Mouse (Mus musculus) T-cell, adult 2 months (primary cell): ENCODE data around the gene Ywhaq.
A peak's percentile ranks its signal among the peaks of the same experiment; 100 is the strongest.

Experiments used
- DNase-seq: peaks from one replicate; pipeline ENCODE4 v3.0.0; 2022; ENCODE audit warnings: low spot score

The Ywhaq gene

GRCm38 (mm10) chr12:21409651-21410050 lies 7.8 kb downstream of the Ywhaq start:
- DNase-seq = peak; percentile 43

DNA sequence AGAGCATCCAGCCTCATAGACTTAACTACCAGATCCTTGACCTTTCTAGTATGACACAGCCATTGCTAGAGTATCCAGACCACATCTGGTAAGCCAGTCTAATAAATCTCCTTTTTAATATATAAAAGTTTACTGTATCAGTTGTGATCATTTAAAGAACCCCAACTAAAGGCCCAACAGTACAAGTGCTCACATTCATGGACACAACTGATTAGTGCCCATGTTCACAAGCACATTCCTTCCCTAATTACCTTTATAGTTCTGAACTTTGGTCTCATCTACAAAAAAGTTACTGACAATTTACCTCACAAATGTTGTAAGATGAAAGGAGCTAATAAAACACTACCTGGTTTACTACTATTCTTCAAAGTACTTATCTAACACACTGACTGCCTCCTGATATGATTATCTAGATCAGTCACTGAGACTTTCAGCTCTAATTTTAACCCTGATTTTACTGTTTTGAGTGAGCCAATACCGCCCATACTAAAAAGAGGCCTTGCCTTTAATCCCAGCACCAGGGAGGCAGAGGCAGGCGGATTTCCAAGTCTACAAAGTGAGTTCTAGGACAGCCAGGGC lies 8.6 kb downstream of the Ywhaq start:
- no peak for DNase-seq

DNA sequence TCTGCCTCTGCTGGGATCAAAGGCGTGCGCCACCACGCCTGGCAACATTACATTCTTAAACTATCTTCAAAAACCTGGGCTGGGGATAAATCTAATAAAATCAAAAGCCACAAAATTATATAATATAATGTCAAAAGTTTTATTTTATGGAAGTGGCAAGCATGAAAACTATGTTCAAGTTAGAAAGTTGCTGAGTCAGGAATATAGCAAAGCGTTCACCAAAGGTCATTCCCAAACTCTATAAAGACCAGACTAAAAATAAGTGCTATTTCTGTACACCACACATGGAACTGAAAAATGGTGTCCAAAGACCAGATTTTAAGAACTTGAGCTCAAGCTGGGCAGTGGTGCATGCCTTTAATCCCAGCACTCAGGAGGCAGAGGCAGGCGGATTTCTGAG lies 14.7 kb downstream of the Ywhaq start:
- no peak for DNase-seq

GRCm38 (mm10) chr12:21386201-21386600 lies 31.2 kb downstream of the Ywhaq start:
- no peak for DNase-seq

- peak; percentile 20 for DNase-seq
These were observed 38.6 kb downstream of the Ywhaq start for GRCm38 (mm10) chr12:21378765-21379346.

DNA sequence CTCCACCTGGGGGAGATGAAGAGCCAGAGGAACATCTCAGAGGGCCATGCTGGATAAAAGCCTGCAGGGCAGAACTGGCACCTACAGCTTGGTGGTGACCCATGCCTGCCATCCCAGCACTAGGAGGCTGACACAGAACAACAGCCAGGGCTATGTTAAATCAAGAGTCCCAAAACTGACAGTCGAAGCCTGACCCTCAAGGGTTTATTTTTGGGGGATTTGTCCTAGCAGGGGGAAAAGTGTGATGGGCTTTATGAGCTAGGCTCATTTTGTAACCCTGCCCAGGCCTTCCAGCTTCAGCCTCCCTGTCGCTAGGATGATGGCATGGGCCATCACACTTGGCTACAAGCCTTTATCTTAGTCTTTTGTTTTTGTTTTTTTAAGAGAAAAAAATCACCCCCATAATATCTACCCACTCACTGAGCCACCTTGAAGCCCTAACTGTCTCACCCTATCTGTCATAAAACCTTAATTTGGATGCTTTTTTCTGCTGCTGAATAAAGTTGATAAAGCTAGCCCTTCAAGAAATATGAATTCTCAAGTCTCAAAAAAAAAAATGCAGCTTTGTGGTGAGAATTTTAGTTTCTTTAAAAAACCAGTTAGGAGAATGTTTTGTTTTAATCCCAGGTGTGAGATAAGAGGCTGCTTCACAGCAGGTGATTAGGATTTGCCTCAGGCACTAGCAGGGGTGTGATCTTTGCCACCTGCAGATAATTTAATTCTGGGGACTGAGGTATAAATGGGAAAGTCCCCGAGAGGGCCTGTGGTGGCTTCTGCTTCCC lies 41.9 kb downstream of the Ywhaq start:
- no peak for DNase-seq

- no peak for DNase-seq
These were observed 43.5 kb downstream of the Ywhaq start for GRCm38 (mm10) chr12:21373820-21374475.

DNA sequence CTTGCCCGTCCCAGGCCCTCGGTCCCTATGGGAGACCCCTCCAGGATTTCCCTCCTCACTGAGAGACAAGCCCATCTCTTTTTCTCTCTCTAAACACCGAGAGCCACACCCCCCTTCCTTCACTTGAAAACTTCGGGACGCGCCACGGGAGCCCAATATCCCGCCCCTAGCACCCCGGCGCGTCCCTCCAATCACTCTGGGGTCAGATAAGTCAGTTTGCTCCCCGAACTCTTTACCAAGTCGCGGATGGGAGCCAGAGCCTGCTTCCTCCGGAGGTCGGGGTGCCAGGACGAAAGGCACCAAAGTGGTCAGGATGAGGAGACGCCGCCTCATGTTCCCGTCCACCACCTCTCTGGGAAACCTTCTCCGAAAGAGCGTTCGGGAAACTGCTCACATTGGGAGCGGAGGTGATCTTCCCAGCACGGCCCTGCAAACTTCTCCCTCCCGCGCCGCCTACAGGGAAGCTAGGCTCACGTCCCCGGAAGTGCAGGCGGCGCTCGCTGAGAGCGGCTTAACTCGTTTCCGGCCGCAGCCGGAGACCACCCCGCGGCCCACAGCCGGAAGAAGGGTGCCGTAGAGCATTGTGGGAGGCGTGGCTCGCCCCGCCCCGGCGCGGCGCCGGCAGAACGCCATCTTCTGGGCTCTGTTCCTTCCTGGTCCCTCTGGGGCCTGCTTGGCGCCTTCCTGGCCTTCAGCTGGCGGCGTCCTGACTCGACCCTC lies 44.2 kb downstream of the Ywhaq start, which contains the start of gene Adam17:
Gene Adam17, minus strand, starts transcription at position 533 of the 720 bp plus-strand sequence.
- peak; percentile 97 for DNase-seq

DNA sequence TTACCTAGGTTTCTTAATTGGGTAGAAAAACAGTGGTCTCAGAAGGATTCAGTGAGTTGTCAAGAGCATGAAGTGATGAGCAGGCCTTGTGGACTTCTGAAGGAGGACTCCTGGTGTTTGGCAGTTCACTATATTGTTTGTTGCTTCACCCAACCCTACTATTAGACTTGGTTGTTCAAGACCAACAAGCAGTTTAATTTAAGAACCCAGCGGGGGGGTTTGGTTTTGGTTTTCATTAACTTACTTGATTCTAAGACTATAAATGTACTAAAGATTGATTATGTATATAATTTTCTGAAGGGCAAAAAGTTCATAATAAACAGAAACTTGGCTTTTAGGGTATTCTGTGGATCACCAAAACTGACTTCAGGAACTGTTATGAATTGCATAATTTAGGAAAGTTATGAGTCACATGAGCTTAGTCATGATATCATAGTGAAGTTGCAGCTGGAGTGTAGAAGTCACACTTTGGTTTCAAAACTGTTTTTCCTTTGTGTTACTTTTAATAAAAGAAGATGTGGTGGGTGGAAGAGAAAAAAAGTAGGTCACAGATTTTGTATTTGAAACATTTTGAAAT lies 47.3 kb downstream of the Ywhaq start:
- no peak for DNase-seq

GRCm38 (mm10) chr12:21369087-21369410 lies 48.4 kb downstream of the Ywhaq start:
- no peak for DNase-seq

DNA sequence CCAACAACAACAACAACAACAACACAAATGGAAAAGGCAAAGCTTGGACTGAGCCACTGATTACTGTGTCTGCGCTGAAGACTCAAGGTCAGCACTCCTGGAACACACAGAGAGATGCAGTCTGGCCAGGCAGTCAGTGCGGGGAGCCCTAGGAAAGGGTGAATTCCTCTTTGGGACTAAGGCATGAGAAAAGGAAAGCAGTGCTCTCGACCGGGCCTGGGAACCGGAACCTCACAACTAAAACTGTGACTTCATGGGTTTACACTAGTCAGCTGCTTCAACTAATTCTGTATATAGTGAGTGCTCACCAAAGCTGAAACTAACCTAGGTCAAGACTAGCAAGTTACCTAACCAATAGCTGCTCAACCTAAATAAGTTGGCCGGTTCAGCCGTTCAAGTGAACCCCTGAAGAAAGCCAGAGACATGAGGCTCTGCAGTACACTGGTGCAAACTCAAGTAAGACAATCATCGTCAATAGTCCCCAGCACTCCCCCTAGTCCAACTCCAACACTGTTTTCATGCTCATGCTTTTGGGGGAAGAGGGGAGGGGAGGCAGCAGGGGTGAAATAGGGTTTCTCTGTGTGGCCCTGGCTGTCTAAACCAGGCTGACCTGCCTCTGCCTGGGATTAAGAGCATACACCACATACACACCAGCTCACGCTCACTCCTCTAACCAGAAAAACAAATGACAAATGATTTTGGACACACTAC lies 48.9 kb downstream of the Ywhaq start:
- no peak for DNase-seq

DNA sequence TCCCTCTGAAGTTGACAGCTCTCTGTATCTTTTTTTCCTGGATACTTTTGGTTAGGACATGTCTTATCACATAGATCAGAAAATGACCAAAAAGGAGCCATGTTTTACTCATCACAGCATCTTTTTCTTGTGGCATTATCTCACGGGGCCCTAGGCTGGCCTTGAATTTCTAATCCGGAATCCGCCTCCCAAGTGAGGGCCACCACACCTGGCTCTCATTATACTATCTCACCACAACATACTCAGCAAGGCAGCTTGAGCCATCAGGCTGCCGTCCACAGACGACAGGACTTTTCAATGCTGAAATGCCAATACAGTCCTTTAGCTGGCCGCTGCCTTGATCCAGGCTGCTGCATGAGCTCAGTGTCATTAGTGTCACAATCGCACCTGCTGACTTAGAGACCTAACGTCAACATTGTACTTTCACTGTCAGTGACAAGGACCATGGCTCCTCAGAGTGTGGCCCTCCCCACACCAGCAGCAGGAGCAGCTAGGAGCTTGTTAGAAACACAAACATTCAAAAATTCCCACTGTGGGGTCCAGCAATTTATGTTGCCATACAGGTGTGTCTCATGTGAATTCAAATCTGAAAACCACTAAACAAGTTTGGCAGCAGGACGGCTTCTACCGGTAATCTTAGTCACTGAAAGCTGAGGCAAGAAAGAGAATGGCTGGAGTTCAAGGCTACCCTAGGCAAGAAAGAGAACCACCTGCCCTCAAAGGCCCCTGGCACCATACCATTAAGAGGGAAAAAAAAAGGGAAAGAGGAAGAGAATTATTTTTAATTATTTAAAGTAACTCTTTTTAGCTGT lies 52.6 kb downstream of the Ywhaq start:
- no peak for DNase-seq

- DNase-seq = no peak
These were observed 54.2 kb downstream of the Ywhaq start for GRCm38 (mm10) chr12:21363195-21363594.

- no peak for DNase-seq
These were observed 54.8 kb downstream of the Ywhaq start for GRCm38 (mm10) chr12:21362686-21363085.

GRCm38 (mm10) chr12:21353681-21354080 lies 63.8 kb downstream of the Ywhaq start:
- DNase-seq = no peak

- DNase-seq = no peak
These were observed 67.1 kb downstream of the Ywhaq start for GRCm38 (mm10) chr12:21350113-21350876.

- no peak for DNase-seq
These were observed 70.5 kb downstream of the Ywhaq start for GRCm38 (mm10) chr12:21346972-21347371.

DNA sequence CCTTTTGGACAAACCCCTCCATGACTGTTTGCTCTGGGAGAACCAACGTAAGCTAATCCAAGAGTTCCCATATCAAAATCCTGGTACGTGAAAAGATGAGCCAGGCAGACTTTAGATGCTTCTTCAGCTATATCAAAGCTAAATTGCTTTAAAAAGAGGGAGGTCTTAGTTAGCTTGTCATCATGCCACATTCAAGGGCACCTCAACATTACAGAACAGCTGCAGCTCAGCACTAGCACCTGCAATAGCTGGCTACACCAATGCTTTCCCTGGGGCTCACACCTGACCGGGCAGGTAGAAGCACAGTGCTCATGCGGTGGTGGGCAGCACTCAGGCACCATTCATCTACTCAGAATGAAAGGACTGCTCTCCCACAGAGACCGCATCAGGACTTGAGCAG lies 76.8 kb downstream of the Ywhaq start:
- no peak for DNase-seq
